Mouse (Mus musculus) liver, adult 2 months (tissue): ENCODE data around the gene Grk1. TPM values are rescaled to one million over a fixed set of nuclear protein-coding genes. Genes with fewer than 3 reads are reported as not detected.

Experiments used
- DNase-seq: peaks from one replicate; pipeline ENCODE4 v3.0.0-alpha.2; 2011; ENCODE audit warnings: low read depth, low spot score; ENCODE audit errors: extremely low read depth
- H3K27ac ChIP-seq: fragments of 200-500 bp; replicated peaks from 2 replicates; pipeline ENCODE4 v1.5.1; 2012; ENCODE audit warnings: low read depth, mild to moderate bottlenecking, control low read depth, inconsistent platforms, low read length; ENCODE audit not compliant: insufficient read depth
- H3K27me3 ChIP-seq: fragments of 200-500 bp; 2 replicates; pipeline ENCODE4 v1.6.1; 2012; ENCODE audit warnings: mild to moderate bottlenecking, moderate library complexity, low read length, inconsistent platforms; ENCODE audit not compliant: control insufficient read depth, insufficient read depth
- H3K36me3 ChIP-seq: fragments of 200-500 bp; 2 replicates; pipeline ENCODE4 v1.6.1; 2012; ENCODE audit warnings: low read length, inconsistent platforms; ENCODE audit not compliant: control insufficient read depth, insufficient read depth
- H3K4me1 ChIP-seq: fragments of 200-500 bp; 2 replicates; pipeline ENCODE4 v1.6.1; 2011; ENCODE audit warnings: low read length; ENCODE audit not compliant: control insufficient read depth, insufficient read depth
- H3K4me3 ChIP-seq: fragments of 200-500 bp; 2 replicates; pipeline ENCODE4 v1.5.1; 2011; ENCODE audit warnings: low read depth, mild to moderate bottlenecking, control low read depth, low read length, moderate library complexity; ENCODE audit not compliant: insufficient read depth
- H3K79me2 ChIP-seq: fragments of 200-500 bp; 2 replicates; pipeline ENCODE4 v1.6.1; 2012; ENCODE audit warnings: inconsistent platforms, mild to moderate bottlenecking, low read length, moderate library complexity; ENCODE audit not compliant: control insufficient read depth, insufficient read depth
- H3K9ac ChIP-seq: fragments of 200-500 bp; 2 replicates; pipeline ENCODE4 v1.6.1; 2012; ENCODE audit warnings: low read depth, mild to moderate bottlenecking, control low read depth, inconsistent platforms, low read length
- CTCF ChIP-seq: fragments of 200-500 bp; IDR thresholded peaks from 2 replicates; pipeline ENCODE4 v1.5.1; 2011; ENCODE audit warnings: low read depth, low read length, control low read depth
- POLR2A ChIP-seq: fragments of 200-500 bp; IDR thresholded peaks from 2 replicates; pipeline ENCODE4 v1.6.1; 2011; ENCODE audit warnings: low read length, control low read depth; ENCODE audit not compliant: insufficient read depth; ENCODE audit errors: extremely low read depth
- WGBS: fragments of 180-500 bp; shearing (Covaris S2); methylation state at CpG from one replicate; pipeline ENCODE4 v1.1.7; 2018; 5-methylcytosine and 5-hydroxymethylcytosine counted together
- polyA plus RNA-seq: library from polyadenylated mRNA; depleted of rRNA; stranded (reverse); fragments of >200 nt; gene quantifications from 2 replicates; pipeline ENCODE4 v1.2.3, GENCODE M21; 2012
- total RNA-seq: library from RNA; depleted of rRNA; stranded (reverse); fragments of >200 nt; gene quantifications from 2 replicates; pipeline ENCODE4 v1.2.3, GENCODE M21; 2014

Gene Grk1
- total and polyA plus RNA-seq, 2 experiments = not detected

- no peak overlapping the region for H3K4me3 ChIP-seq
- no peak overlapping the region for H3K27ac ChIP-seq
- no peak for DNase-seq
- H3K4me1 ChIP-seq = no peaks in the 10 kb centered on the region
- peaks cover 6% of the 10 kb centered on the region; the same call in 1 of the 2 replicates for H3K36me3 ChIP-seq
- H3K27me3 ChIP-seq = no peaks in the 10 kb centered on the region
- TF ChIP-seq POLR2A (no peak), CTCF (no peak)
- H3K9ac ChIP-seq = no peak overlapping the region
- H3K79me2 ChIP-seq = no peaks in the 10 kb centered on the region
- WGBS = 83% methylated on average over 7 of the region's 7 CpGs
Observed at GRCm38 (mm10) chr8:13381630-13382029, 23.3 kb upstream of the Grk1 start.

DNA sequence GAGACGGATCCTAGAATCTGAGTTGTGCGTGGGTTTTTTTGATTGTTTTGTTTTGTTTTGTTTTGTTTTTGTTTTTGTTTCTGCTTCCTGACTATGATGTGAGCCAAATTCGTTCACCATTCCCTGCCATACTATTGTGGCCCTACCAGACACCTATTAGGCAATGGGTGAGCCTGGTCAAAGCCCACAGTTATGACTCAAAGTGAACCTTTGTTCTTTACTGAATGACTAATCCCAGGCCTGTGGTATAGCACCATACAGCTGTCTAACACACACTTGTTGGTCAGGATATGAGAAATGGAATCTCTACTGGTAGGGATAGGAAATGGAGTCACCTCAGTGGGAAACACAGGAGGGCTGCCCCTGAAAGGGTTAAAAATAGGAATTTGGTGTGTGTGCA lies 22.3 kb upstream of the Grk1 start:
- Histone ChIP-seq H3K4me1 (no peaks in the 10 kb centered on the region), H3K79me2 (no peaks in the 10 kb centered on the region), H3K36me3 (peaks cover 6% of the 10 kb centered on the region; the same call in 1 of the 2 replicates), H3K27ac (no peak overlapping the region), H3K27me3 (no peaks in the 10 kb centered on the region), H3K9ac (no peak overlapping the region), H3K4me3 (no peak overlapping the region)
- 80% methylated on average over 3 of the region's 3 CpGs for WGBS
- TF ChIP-seq POLR2A = no peak
- TF ChIP-seq CTCF = no peak
- DNase-seq = no peak

DNA sequence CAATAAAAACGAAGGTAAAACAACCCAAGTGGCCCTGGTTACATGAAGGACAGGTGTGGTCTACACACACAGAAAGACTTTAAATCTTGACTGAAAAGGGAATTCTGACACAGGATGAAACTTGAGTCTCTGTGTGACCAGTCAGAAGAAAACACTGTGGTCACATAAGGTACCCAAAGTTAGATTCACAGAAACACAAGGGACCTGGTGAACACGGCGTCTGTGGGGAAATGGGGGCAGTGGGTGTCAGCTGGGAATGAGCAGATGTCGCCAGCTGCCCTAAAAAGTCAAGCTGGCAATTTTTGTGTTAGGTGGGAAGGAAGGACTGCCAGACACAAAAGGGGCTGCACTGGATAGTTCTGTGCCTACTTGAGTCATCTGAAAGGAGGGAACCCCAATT lies 21.9 kb upstream of the Grk1 start:
- no peaks in the 10 kb centered on the region for H3K4me1 ChIP-seq
- no peak overlapping the region for H3K4me3 ChIP-seq
- H3K9ac ChIP-seq = no peak overlapping the region
- 94% methylated on average over 4 of the region's 4 CpGs for WGBS
- no peaks in the 10 kb centered on the region for H3K79me2 ChIP-seq
- no peaks in the 10 kb centered on the region for H3K27me3 ChIP-seq
- no peak for TF ChIP-seq CTCF
- no peak for TF ChIP-seq POLR2A
- H3K27ac ChIP-seq = no peak overlapping the region
- no peak for DNase-seq
- peaks cover 6% of the 10 kb centered on the region; the same call in 1 of the 2 replicates for H3K36me3 ChIP-seq

- no peak overlapping the region for H3K9ac ChIP-seq
- no peak overlapping the region for H3K27ac ChIP-seq
- H3K79me2 ChIP-seq = no peaks in the 10 kb centered on the region
- H3K4me3 ChIP-seq = no peak overlapping the region
- no peaks in the 10 kb centered on the region for H3K4me1 ChIP-seq
- no peaks in the 10 kb centered on the region for H3K36me3 ChIP-seq
- DNase-seq = no peak
- TF ChIP-seq CTCF (no peak), POLR2A (no peak)
- 66% methylated on average over 13 of the region's 13 CpGs for WGBS
- H3K27me3 ChIP-seq = no peaks in the 10 kb centered on the region
Observed at GRCm38 (mm10) chr8:13386366-13386765, 18.5 kb upstream of the Grk1 start.

DNA sequence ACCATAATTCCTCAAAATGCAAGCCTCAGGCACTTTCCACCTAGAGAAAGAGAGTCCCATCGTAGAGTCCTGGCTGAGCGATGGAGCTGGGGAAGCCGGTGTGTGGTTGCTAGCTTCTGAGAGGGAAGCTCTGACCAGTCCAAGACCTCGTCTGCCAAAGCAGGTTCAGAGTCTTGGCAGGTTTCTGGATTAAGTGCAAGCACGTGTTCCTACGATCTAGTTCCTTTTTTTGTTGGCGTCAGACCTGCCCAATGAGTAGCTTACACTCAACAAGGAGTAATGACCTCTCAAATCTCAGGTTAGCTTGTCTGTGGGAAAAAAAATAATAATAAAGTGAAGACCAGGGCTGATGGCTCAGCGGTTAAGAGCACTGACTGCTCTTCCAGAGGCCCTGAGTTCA lies 17.2 kb upstream of the Grk1 start:
- no peaks in the 10 kb centered on the region for H3K36me3 ChIP-seq
- H3K4me3 ChIP-seq = no peak overlapping the region
- no peak for DNase-seq
- WGBS = 71% methylated on average over 8 of the region's 8 CpGs
- no peak overlapping the region for H3K27ac ChIP-seq
- H3K4me1 ChIP-seq = no peaks in the 10 kb centered on the region
- no peak overlapping the region for H3K9ac ChIP-seq
- no peaks in the 10 kb centered on the region for H3K27me3 ChIP-seq
- TF ChIP-seq CTCF (no peak), POLR2A (no peak)
- H3K79me2 ChIP-seq = no peaks in the 10 kb centered on the region

GRCm38 (mm10) chr8:13388744-13389143 lies 16.1 kb upstream of the Grk1 start:
- DNase-seq = no peak
- no peaks in the 10 kb centered on the region for H3K4me1 ChIP-seq
- no peak overlapping the region for H3K4me3 ChIP-seq
- H3K27me3 ChIP-seq = no peaks in the 10 kb centered on the region
- 87% methylated on average over 2 of the region's 2 CpGs for WGBS
- no peaks in the 10 kb centered on the region for H3K79me2 ChIP-seq
- H3K9ac ChIP-seq = no peak overlapping the region
- H3K27ac ChIP-seq = no peak overlapping the region
- no peak for TF ChIP-seq CTCF
- no peak for TF ChIP-seq POLR2A
- no peaks in the 10 kb centered on the region for H3K36me3 ChIP-seq
